Mouse (Mus musculus): ENCODE data around the gene Ptgfrn. TPM values are rescaled to one million over a fixed set of nuclear protein-coding genes. Genes with fewer than 3 reads are reported as not detected.

Gene Ptgfrn
- polyA plus RNA-seq, 1 experiment from 2014 or later: 6.1 TPM

GRCm38 (mm10) chr3:101061865-101062585 is 48.1 kb downstream of the Ptgfrn start:
- Histone ChIP-seq H3K27me3 (no peaks in the 10 kb centered on the region), H3K4me3 (replicated peaks) (no peak overlapping the region), H3K4me1 (replicated peaks) (no peaks in the 10 kb centered on the region), H3K36me3 (peaks cover 77% of the 10 kb centered on the region), H3K9ac (replicated peaks) (no peak overlapping the region), H3K9me3 (no peaks in the 10 kb centered on the region), H3K4me2 (no peak overlapping the region), H3K27ac (no peak overlapping the region)
- no peak for ATAC-seq (ENCODE audit: insufficient number of reproducible peaks, insufficient read depth, low FRiP score, low TSS enrichment, low read depth)
- 90% methylated on average over 7 of the region's 7 CpGs for WGBS

GRCm38 (mm10) chr3:101059214-101059613 is 50.9 kb downstream of the Ptgfrn start:
- no peak overlapping the region for H3K9ac ChIP-seq (replicated peaks)
- H3K9me3 ChIP-seq: no peaks in the 10 kb centered on the region
- ATAC-seq (ENCODE audit: insufficient number of reproducible peaks, insufficient read depth, low FRiP score, low TSS enrichment, low read depth): no peak
- WGBS: 74% methylated on average over 4 of the region's 4 CpGs
- peaks cover 86% of the 10 kb centered on the region for H3K36me3 ChIP-seq
- no peak overlapping the region for H3K27ac ChIP-seq
- H3K27me3 ChIP-seq: no peaks in the 10 kb centered on the region
- no peaks in the 10 kb centered on the region for H3K4me1 ChIP-seq (replicated peaks)
- no peak overlapping the region for H3K4me2 ChIP-seq
- H3K4me3 ChIP-seq (replicated peaks): no peak overlapping the region

- WGBS: 87% methylated on average over 2 of the region's 2 CpGs
- Histone ChIP-seq H3K4me3 (replicated peaks) (no peak overlapping the region), H3K4me1 (replicated peaks) (no peaks in the 10 kb centered on the region), H3K9ac (replicated peaks) (no peak overlapping the region), H3K27me3 (no peaks in the 10 kb centered on the region), H3K4me2 (no peak overlapping the region), H3K9me3 (no peaks in the 10 kb centered on the region), H3K27ac (no peak overlapping the region), H3K36me3 (peaks cover 84% of the 10 kb centered on the region)
- no peak for ATAC-seq (ENCODE audit: insufficient number of reproducible peaks, insufficient read depth, low FRiP score, low TSS enrichment, low read depth)
These were observed 51.9 kb downstream of the Ptgfrn start for GRCm38 (mm10) chr3:101058203-101058602.

- 86% methylated on average over 8 of the region's 8 CpGs for WGBS
- no peak overlapping the region for H3K4me2 ChIP-seq
- no peak overlapping the region for H3K4me3 ChIP-seq (replicated peaks)
- ATAC-seq (ENCODE audit: insufficient number of reproducible peaks, insufficient read depth, low FRiP score, low TSS enrichment, low read depth): no peak
- no peak overlapping the region for H3K27ac ChIP-seq
- H3K9me3 ChIP-seq: no peaks in the 10 kb centered on the region
- H3K4me1 ChIP-seq (replicated peaks): no peaks in the 10 kb centered on the region
- H3K9ac ChIP-seq (replicated peaks): no peak overlapping the region
- no peaks in the 10 kb centered on the region for H3K27me3 ChIP-seq
- peaks cover 79% of the 10 kb centered on the region for H3K36me3 ChIP-seq
These were observed 54.9 kb downstream of the Ptgfrn start for GRCm38 (mm10) chr3:101055216-101055615.

GRCm38 (mm10) chr3:101051601-101052000 is 58.5 kb downstream of the Ptgfrn start:
- Histone ChIP-seq H3K36me3 (peaks cover 78% of the 10 kb centered on the region), H3K9ac (replicated peaks) (no peak overlapping the region), H3K4me3 (replicated peaks) (no peak overlapping the region), H3K4me1 (replicated peaks) (no peaks in the 10 kb centered on the region), H3K27me3 (no peaks in the 10 kb centered on the region), H3K4me2 (no peak overlapping the region), H3K27ac (no peak overlapping the region), H3K9me3 (no peaks in the 10 kb centered on the region)
- ATAC-seq (ENCODE audit: insufficient number of reproducible peaks, insufficient read depth, low FRiP score, low TSS enrichment, low read depth): no peak
- 70% methylated on average over 4 of the region's 4 CpGs for WGBS

GRCm38 (mm10) chr3:101049997-101050396 is 60.1 kb downstream of the Ptgfrn start:
- Histone ChIP-seq H3K27me3 (no peaks in the 10 kb centered on the region), H3K4me3 (replicated peaks) (no peak overlapping the region), H3K4me1 (replicated peaks) (no peaks in the 10 kb centered on the region), H3K36me3 (peaks cover 72% of the 10 kb centered on the region), H3K4me2 (no peak overlapping the region), H3K27ac (no peak overlapping the region), H3K9ac (replicated peaks) (no peak overlapping the region), H3K9me3 (no peaks in the 10 kb centered on the region)
- no peak for ATAC-seq (ENCODE audit: insufficient number of reproducible peaks, insufficient read depth, low FRiP score, low TSS enrichment, low read depth)
- WGBS: 79% methylated on average over 9 of the region's 9 CpGs

- no peaks in the 10 kb centered on the region for H3K27me3 ChIP-seq
- ATAC-seq (ENCODE audit: insufficient number of reproducible peaks, insufficient read depth, low FRiP score, low TSS enrichment, low read depth): no peak
- 0 out of 2 replicates have a peak, but pooled peaks cover 3% of the 10 kb centered on the region for H3K4me1 ChIP-seq (replicated peaks)
- H3K27ac ChIP-seq: no peak overlapping the region
- H3K9ac ChIP-seq (replicated peaks): no peak overlapping the region
- H3K4me3 ChIP-seq (replicated peaks): no peak overlapping the region
- WGBS: 86% methylated on average over 2 of the region's 2 CpGs
- H3K36me3 ChIP-seq: peaks cover 72% of the 10 kb centered on the region
- no peaks in the 10 kb centered on the region for H3K9me3 ChIP-seq
- H3K4me2 ChIP-seq: no peak overlapping the region
These were observed 61.3 kb downstream of the Ptgfrn start for GRCm38 (mm10) chr3:101048781-101049180.

GRCm38 (mm10) chr3:101047586-101048275 is 62.3 kb downstream of the Ptgfrn start:
- Histone ChIP-seq H3K36me3 (peaks cover 78% of the 10 kb centered on the region), H3K27me3 (no peaks in the 10 kb centered on the region), H3K9ac (replicated peaks) (no peak overlapping the region), H3K4me1 (replicated peaks) (0 out of 2 replicates have a peak, but pooled peaks cover 7% of the 10 kb centered on the region), H3K27ac (no peak overlapping the region), H3K4me2 (no peak overlapping the region), H3K9me3 (no peaks in the 10 kb centered on the region), H3K4me3 (replicated peaks) (no peak overlapping the region)
- no peak for ATAC-seq (ENCODE audit: insufficient number of reproducible peaks, insufficient read depth, low FRiP score, low TSS enrichment, low read depth)
- WGBS: 93% methylated on average over 15 of the region's 15 CpGs

GRCm38 (mm10) chr3:101045431-101045830 is 64.6 kb downstream of the Ptgfrn start:
- Histone ChIP-seq H3K9me3 (no peaks in the 10 kb centered on the region), H3K27ac (no peak overlapping the region), H3K4me3 (replicated peaks) (no peak overlapping the region), H3K36me3 (peaks cover 85% of the 10 kb centered on the region), H3K9ac (replicated peaks) (no peak overlapping the region), H3K4me2 (no peak overlapping the region), H3K4me1 (replicated peaks) (0 out of 2 replicates have a peak, but pooled peaks cover 12% of the 10 kb centered on the region), H3K27me3 (no peaks in the 10 kb centered on the region)
- ATAC-seq (ENCODE audit: insufficient number of reproducible peaks, insufficient read depth, low FRiP score, low TSS enrichment, low read depth): no peak
- 95% methylated on average over 15 of the region's 15 CpGs for whole genome bisulfite sequencing

- Histone ChIP-seq H3K4me3 (replicated peaks) (no peak overlapping the region), H3K27me3 (no peaks in the 10 kb centered on the region), H3K4me1 (replicated peaks) (0 out of 2 replicates have a peak, but pooled peaks cover 12% of the 10 kb centered on the region), H3K4me2 (no peak overlapping the region), H3K9me3 (no peaks in the 10 kb centered on the region), H3K27ac (no peak overlapping the region), H3K9ac (replicated peaks) (no peak overlapping the region), H3K36me3 (peaks cover 81% of the 10 kb centered on the region)
- 70% methylated on average over 6 of the region's 6 CpGs for WGBS
- no peak for ATAC-seq (ENCODE audit: insufficient number of reproducible peaks, insufficient read depth, low FRiP score, low TSS enrichment, low read depth)
These were observed 65.4 kb downstream of the Ptgfrn start for GRCm38 (mm10) chr3:101044686-101045085.

GRCm38 (mm10) chr3:101041997-101042396 is 68.1 kb downstream of the Ptgfrn start:
- no peak overlapping the region for H3K4me2 ChIP-seq
- H3K27me3 ChIP-seq: no peaks in the 10 kb centered on the region
- no peak overlapping the region for H3K4me3 ChIP-seq (replicated peaks)
- no peak overlapping the region for H3K9ac ChIP-seq (replicated peaks)
- peaks cover 65% of the 10 kb centered on the region for H3K36me3 ChIP-seq
- H3K27ac ChIP-seq: no peak overlapping the region
- WGBS: 71% methylated on average over 7 of the region's 7 CpGs
- H3K4me1 ChIP-seq (replicated peaks): peaks cover 12% of the 10 kb centered on the region; the same call in 1 of the 2 replicates
- no peaks in the 10 kb centered on the region for H3K9me3 ChIP-seq
- ATAC-seq (ENCODE audit: insufficient number of reproducible peaks, insufficient read depth, low FRiP score, low TSS enrichment, low read depth): no peak

Measured in limb, embryonic 12.5 days (tissue).